In the genomic region with DNA sequence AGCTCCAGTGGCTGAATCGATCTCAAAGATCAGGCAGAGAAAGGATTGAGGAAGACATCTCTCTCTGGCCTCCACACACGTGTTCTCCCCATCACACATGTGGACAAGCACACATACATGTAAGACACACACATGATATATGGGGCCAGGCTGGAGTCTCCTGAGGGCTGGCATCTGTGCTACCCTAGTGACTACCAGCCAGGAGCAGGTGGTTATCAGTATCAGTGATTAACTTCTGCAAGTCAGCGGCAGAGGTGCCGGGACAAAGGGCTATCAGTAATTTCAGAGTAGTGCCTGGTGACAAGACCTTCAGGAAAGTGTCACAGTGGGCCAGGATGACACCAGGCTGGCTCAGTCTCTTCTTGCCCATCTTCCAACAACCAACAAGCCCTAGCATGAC, we compare ENCODE assay signal across 19 mouse cellular contexts. TPM values are rescaled to one million over a fixed set of nuclear protein-coding genes. Genes with fewer than 3 reads are reported as not detected.
A peak's percentile ranks its signal among the peaks of the same experiment; 100 is the strongest.
DNase-seq lines count a peak whose midpoint lies in the region; ATAC-seq and TF ChIP-seq lines count a peak whose summit lies in the region.
"Had no signal": no experiment of that assay in that cellular context is flagged by ENCODE, and none has a peak within 500 bp of the region (broad histone marks: within the 10 kb centered on the region; RNA-seq: fewer than 3 reads in every experiment).

No protein-coding gene starts in this region.

- ATAC-seq in liver, embryonic 16.5 days (ENCODE audit: low read depth), result peak; percentile 86
- ATAC-seq in stomach, embryonic 16.5 days (ENCODE audit: insufficient read depth, low FRiP score), result no peak

- H3K27ac ChIP-seq in heart, embryonic 10.5 days, result peak overlapping the region; percentile 69; the same call in 1 of the 2 replicates
- no peak overlapping the region for H3K27ac ChIP-seq in testis, adult 2 months (ENCODE audit: control insufficient read depth, insufficient read depth, low read depth, low read length)
- H3K27ac ChIP-seq in liver, embryonic 16.5 days (ENCODE audit: low read length), result peak overlapping the region; percentile 98
- H3K27ac ChIP-seq in stomach, embryonic 16.5 days (ENCODE audit: low read length), result no peak overlapping the region
- H3K27ac ChIP-seq: forebrain, embryonic 12.5 days; gastrocnemius, adult 2 months; hindbrain, embryonic 13.5 days; limb, embryonic 12.5 days had no signal

- H3K9ac ChIP-seq in liver, embryonic 16.5 days (ENCODE audit: low read depth, low read length), result peak overlapping the region; percentile 86
- H3K9ac ChIP-seq in stomach, embryonic 16.5 days (ENCODE audit: low read length), result no peak overlapping the region
- H3K9ac ChIP-seq: forebrain, embryonic 12.5 days; hindbrain, embryonic 13.5 days; limb, embryonic 12.5 days had no signal

- peak; percentile 89 for DNase-seq in heart, embryonic 10.5 days (ENCODE audit: low spot score)
- DNase-seq in heart, postnatal 36 days, result no peak
- no peak for DNase-seq in testis, postnatal 14 days (ENCODE audit: low spot score)
- DNase-seq in embryo, embryonic 9.5 days (ENCODE audit: extremely low spot score), result no peak
- no peak for DNase-seq in thymus, postnatal 25 days
- DNase-seq: adrenal gland, postnatal 25 days; cerebellum, adult 11-12 months; gastrocnemius, adult 2 months; kidney, adult 8-10 months; layer of hippocampus, adult 9-11 months; thymus, adult 2 months had no signal

- peak overlapping the region; percentile 36; the same call in 1 of the 2 replicates for H3K4me3 ChIP-seq in heart, embryonic 10.5 days
- peak overlapping the region; percentile 56 for H3K4me3 ChIP-seq in testis, adult 2 months (ENCODE audit: control insufficient read depth, low read depth, low read length)
- H3K4me3 ChIP-seq in liver, embryonic 16.5 days (ENCODE audit: low read depth, low read length), result peak overlapping the region; percentile 67
- H3K4me3 ChIP-seq in stomach, embryonic 16.5 days (replicated peaks; ENCODE audit: low read length), result 0 out of 2 replicates have a peak overlapping the region, but pooled peaks have one; percentile 1
- H3K4me3 ChIP-seq: forebrain, embryonic 12.5 days; gastrocnemius, adult 2 months; hindbrain, embryonic 13.5 days; limb, embryonic 12.5 days had no signal

- intact Hi-C loops in heart, postnatal 36 days (cut with DNase I), result no loop called here

- H3K9me3 ChIP-seq in heart, embryonic 10.5 days, result no peaks in the 10 kb centered on the region
- no peaks in the 10 kb centered on the region for H3K9me3 ChIP-seq in liver, embryonic 16.5 days (replicated peaks; ENCODE audit: control insufficient read depth, low read length)
- no peaks in the 10 kb centered on the region; the same call in 1 of the 2 replicates for H3K9me3 ChIP-seq in stomach, embryonic 16.5 days (replicated peaks; ENCODE audit: control insufficient read depth, low read length)
- H3K9me3 ChIP-seq: embryonic facial prominence, embryonic 10.5 days; forebrain, embryonic 12.5 days; limb, embryonic 12.5 days had no signal

- WGBS in heart, embryonic 10.5 days, result 44% methylated on average over 4 of the region's 4 CpGs
- 27% methylated on average over 4 of the region's 4 CpGs for WGBS in liver, embryonic 16.5 days (ENCODE audit: insufficient replicate concordance)
- 70% methylated on average over 4 of the region's 4 CpGs for WGBS in stomach, embryonic 16.5 days

- peak overlapping the region; percentile 80 for H3K4me2 ChIP-seq in liver, embryonic 16.5 days (ENCODE audit: low read depth, low read length)
- H3K4me2 ChIP-seq in stomach, embryonic 16.5 days (ENCODE audit: low read depth, low read length), result no peak overlapping the region
- H3K4me2 ChIP-seq: forebrain, embryonic 12.5 days; hindbrain, embryonic 13.5 days; limb, embryonic 12.5 days had no signal

- H3K4me1 ChIP-seq in heart, embryonic 10.5 days, result no peaks in the 10 kb centered on the region
- peaks cover 2% of the 10 kb centered on the region; the same call in 1 of the 2 replicates for H3K4me1 ChIP-seq in testis, adult 2 months (ENCODE audit: control insufficient read depth, insufficient read depth, low read length)
- H3K4me1 ChIP-seq in liver, embryonic 16.5 days (ENCODE audit: control insufficient read depth, low read depth, low read length), result peaks cover 35% of the 10 kb centered on the region
- H3K4me1 ChIP-seq in stomach, embryonic 16.5 days (ENCODE audit: control insufficient read depth, insufficient read depth, low read length), result no peaks in the 10 kb centered on the region
- H3K4me1 ChIP-seq: embryonic facial prominence, embryonic 10.5 days; forebrain, embryonic 12.5 days; hindbrain, embryonic 13.5 days; limb, embryonic 12.5 days had no signal

- no peaks in the 10 kb centered on the region for H3K36me3 ChIP-seq in heart, embryonic 10.5 days
- H3K36me3 ChIP-seq in testis, adult 2 months (ENCODE audit: control insufficient read depth, insufficient read depth, low read length), result no peaks in the 10 kb centered on the region
- no peaks in the 10 kb centered on the region; the same call in 1 of the 2 replicates for H3K36me3 ChIP-seq in liver, embryonic 16.5 days (ENCODE audit: control insufficient read depth, insufficient read depth)
- H3K36me3 ChIP-seq in stomach, embryonic 16.5 days (ENCODE audit: control insufficient read depth, insufficient read depth, low read length), result no peaks in the 10 kb centered on the region
- H3K36me3 ChIP-seq: embryonic facial prominence, embryonic 10.5 days; forebrain, embryonic 12.5 days; hindbrain, embryonic 13.5 days; limb, embryonic 12.5 days had no signal

- peaks cover 26% of the 10 kb centered on the region for H3K27me3 ChIP-seq in heart, embryonic 10.5 days (ENCODE audit: insufficient read depth, poor library complexity, severe bottlenecking)
- no peaks in the 10 kb centered on the region for H3K27me3 ChIP-seq in testis, adult 2 months (ENCODE audit: control insufficient read depth, insufficient read depth, low read length)
- no peaks in the 10 kb centered on the region for H3K27me3 ChIP-seq in liver, embryonic 16.5 days (ENCODE audit: control insufficient read depth, insufficient read depth, low read depth, low read length)
- H3K27me3 ChIP-seq in stomach, embryonic 16.5 days (ENCODE audit: control insufficient read depth, insufficient read depth, low read length), result no peaks in the 10 kb centered on the region
- H3K27me3 ChIP-seq: hindbrain, embryonic 13.5 days had no signal

- no peak for TF ChIP-seq CTCF in testis, adult 2 months (IDR thresholded peaks at IDR 0.05; ENCODE audit: control insufficient read depth, insufficient read depth, insufficient replicate concordance, low read depth, low read length)

- no peak for TF ChIP-seq POLR2A in testis, adult 2 months (IDR thresholded peaks at IDR 0.05; ENCODE audit: control insufficient read depth, low read depth, low read length)

RNA-seq across cellular contexts. Expression of gene Cldn13, which starts 1.6 kb away (rescaled TPM):
- polyA plus RNA-seq in heart, embryonic 10.5 days (2016; fragmentation: Nextera tagmentation; extraction: Ambion mirVana), result 6.1 and 8.5 TPM in 2 replicates
- not detected for total RNA-seq in heart, postnatal 36 days (2021)
- 11.2 and 12.2 TPM in 2 replicates for polyA plus RNA-seq in testis, adult 2 months (2012; rRNA removed)
- polyA plus RNA-seq in liver, embryonic 16.5 days (2015; fragmentation: Nextera tagmentation; extraction: Ambion mirVana), result 258 and 277 TPM in 2 replicates
- 8.6 and 13.5 TPM in 2 replicates for polyA plus RNA-seq in stomach, embryonic 16.5 days (2015; fragmentation: Nextera tagmentation; extraction: Ambion mirVana)
- total RNA-seq: adrenal gland, postnatal 25 days; gastrocnemius, adult 2 months; neutrophil, adult 5-6 weeks had no signal
- polyA plus RNA-seq: hindbrain, embryonic 13.5 days had no signal

RNA-seq across cellular contexts. Expression of gene Tmem270, which starts 7.2 kb away (rescaled TPM):
- not detected in 2 replicates for polyA plus RNA-seq in heart, embryonic 10.5 days (2016; fragmentation: Nextera tagmentation; extraction: Ambion mirVana)
- not detected for total RNA-seq in heart, postnatal 36 days (2021)
- 293 and 298 TPM in 2 replicates for polyA plus RNA-seq in testis, adult 2 months (2012; rRNA removed)
- 0.09 and 0.12 TPM in 2 replicates for polyA plus RNA-seq in liver, embryonic 16.5 days (2015; fragmentation: Nextera tagmentation; extraction: Ambion mirVana)
- polyA plus RNA-seq in stomach, embryonic 16.5 days (2015; fragmentation: Nextera tagmentation; extraction: Ambion mirVana), result not detected in 2 replicates
- total RNA-seq: adrenal gland, postnatal 25 days; gastrocnemius, adult 2 months; neutrophil, adult 5-6 weeks had no signal
- polyA plus RNA-seq: embryonic facial prominence, embryonic 10.5 days; forebrain, embryonic 12.5 days; hindbrain, embryonic 13.5 days; limb, embryonic 12.5 days; thymus, adult 2 months had no signal

RNA-seq across cellular contexts. Expression of gene Mettl27, which starts 18.4 kb away (rescaled TPM):
- polyA plus RNA-seq in heart, embryonic 10.5 days (2016; fragmentation: Nextera tagmentation; extraction: Ambion mirVana), result 8.8 and 12.1 TPM in 2 replicates
- 1 to 10 TPM; 7.3 to 7.5 TPM for total RNA-seq in heart, postnatal 36 days (2021)
- polyA plus RNA-seq in testis, adult 2 months (2012; rRNA removed), result 6.3 and 6.9 TPM in 2 replicates
- 20.8 and 25.3 TPM in 2 replicates for polyA plus RNA-seq in liver, embryonic 16.5 days (2015; fragmentation: Nextera tagmentation; extraction: Ambion mirVana)
- polyA plus RNA-seq in stomach, embryonic 16.5 days (2015; fragmentation: Nextera tagmentation; extraction: Ambion mirVana), result 14.1 and 14.8 TPM in 2 replicates

RNA-seq across cellular contexts. Expression of gene Cldn4, which starts 33.0 kb away (rescaled TPM):
- 2.8 and 6.9 TPM in 2 replicates for polyA plus RNA-seq in heart, embryonic 10.5 days (2016; fragmentation: Nextera tagmentation; extraction: Ambion mirVana)
- total RNA-seq in heart, postnatal 36 days (2021), result not detected
- polyA plus RNA-seq in testis, adult 2 months (2012; rRNA removed), result 0.21 and 4.0 TPM in 2 replicates
- polyA plus RNA-seq in liver, embryonic 16.5 days (2015; fragmentation: Nextera tagmentation; extraction: Ambion mirVana), result 0.28 and 0.71 TPM in 2 replicates
- 73.1 and 90.8 TPM in 2 replicates for polyA plus RNA-seq in stomach, embryonic 16.5 days (2015; fragmentation: Nextera tagmentation; extraction: Ambion mirVana)
- total RNA-seq: adrenal gland, postnatal 25 days; gastrocnemius, adult 2 months had no signal
- polyA plus RNA-seq: hindbrain, embryonic 13.5 days had no signal

Comparison
In these comparisons a context has a peak if more than half of its experiments do, and no peak if none do; other contexts are left out.
1. H3K27ac ChIP-seq: peak in heart, embryonic 10.5 days (single experiment) and liver, embryonic 16.5 days (single experiment); none in testis, adult 2 months (single experiment) and stomach, embryonic 16.5 days (single experiment).
2. H3K4me3 ChIP-seq: peak in every context shown above with its lines; median percentile 67 in liver, embryonic 16.5 days; 56 in testis, adult 2 months; 36 in heart, embryonic 10.5 days; 1 in stomach, embryonic 16.5 days.
3. RNA of gene Cldn13, which starts 1.6 kb away (polyA plus RNA-seq): 258 to 277 TPM in liver, embryonic 16.5 days; 8.6 to 13.5 TPM in stomach, embryonic 16.5 days, 11.2 to 12.2 TPM in testis, adult 2 months and 6.1 to 8.5 TPM in heart, embryonic 10.5 days; every median in the first group is over 10 times any median in the second.
4. RNA of gene Tmem270, which starts 7.2 kb away (polyA plus RNA-seq): 293 to 298 TPM in testis, adult 2 months; 0.09 to 0.12 TPM in liver, embryonic 16.5 days, not detected in heart, embryonic 10.5 days and not detected in stomach, embryonic 16.5 days; every median in the first group is over 100 times any median in the second.